Mouse (Mus musculus) E14TG2a.4 (cell line): Measurements from ENCODE around the gene C77080.

ENCODE experiments used
- CTCF ChIP-seq: conservative IDR thresholded peaks from 2 replicates; pipeline ENCODE4 v1.5.1; 2014; ENCODE audit warnings: low read length
- POU5F1 ChIP-seq: IDR thresholded peaks from 2 replicates; pipeline ENCODE4 v1.6.1; 2014; ENCODE audit warnings: low read length, borderline replicate concordance

DNA sequence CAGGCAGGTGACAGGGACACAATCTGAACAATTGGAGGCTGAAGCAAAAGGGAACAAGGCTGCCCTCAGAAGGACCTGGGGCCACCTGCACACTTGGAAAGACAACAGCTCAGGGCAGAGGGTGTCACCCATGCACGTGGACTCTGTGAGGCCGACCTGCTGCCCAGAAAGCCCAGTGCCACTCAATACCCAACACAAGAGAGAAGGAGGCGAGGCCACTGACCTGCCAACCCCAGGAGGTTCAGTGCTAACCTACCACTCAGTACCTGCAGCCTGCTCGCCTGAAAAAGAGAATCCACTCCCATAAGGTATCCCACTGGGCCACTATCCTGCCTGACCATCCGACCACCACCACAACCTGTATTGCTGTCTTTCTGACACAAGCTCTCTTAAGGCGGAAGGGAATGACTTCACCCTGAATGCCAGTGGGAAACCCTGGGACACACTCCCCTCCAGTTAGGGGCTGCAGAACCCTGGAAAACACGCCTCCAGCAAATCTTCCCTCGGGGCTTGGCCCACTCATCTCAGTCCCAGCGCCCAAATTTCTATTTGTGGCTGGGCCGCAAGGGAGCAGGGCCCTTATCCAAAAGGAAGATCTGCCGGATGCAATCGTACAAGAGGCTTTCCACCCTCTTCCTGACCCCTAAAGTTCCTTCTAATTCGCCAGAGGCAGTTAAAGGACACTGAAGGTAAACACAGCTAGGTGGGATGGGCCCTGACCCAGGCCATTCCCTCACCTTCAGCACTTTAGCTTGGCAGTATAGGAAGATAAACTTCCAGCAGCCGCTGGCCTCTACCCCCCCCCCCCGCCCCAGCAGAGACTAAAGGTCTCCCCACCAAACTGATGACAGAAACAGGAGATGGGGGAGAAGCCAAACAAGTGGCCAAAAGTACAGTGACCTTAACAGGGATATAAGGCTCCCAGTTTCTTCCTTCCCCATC is 14.6 kb downstream of the C77080 start:
- TF ChIP-seq CTCF = no peak
- TF ChIP-seq POU5F1 = no peak
